Mouse (Mus musculus): Measurements from ENCODE around the gene Zfp511. TPM values are rescaled to one million over a fixed set of nuclear protein-coding genes. Genes with fewer than 3 reads are reported as not detected.

The Zfp511 gene
- polyA plus RNA-seq, 1 experiment from 2014 or later = 28.8 TPM

GRCm38 (mm10) chr7:140047811-140048311, 11.7 kb downstream of the Zfp511 start:
- no peak for ATAC-seq
- H3K27me3 ChIP-seq = peaks cover 30% of the 10 kb centered on the region
- no peak for TF ChIP-seq CTCF (IDR thresholded peaks at IDR 0.05)
- CTCF ChIA-PET = no interaction called here
- in situ Hi-C loops (cut with MboI; ENCODE audit: low pct_unique_long_range_greater_than_20kb) = no loop called here
- POLR2A ChIA-PET = no interaction called here
- DNase-seq (ENCODE audit: low read depth, low spot score) = no peak

- CTCF ChIA-PET = no interaction called here
- peaks cover 32% of the 10 kb centered on the region for H3K27me3 ChIP-seq
- ATAC-seq (no peak), DNase-seq (ENCODE audit: low read depth, low spot score) (no peak)
- TF ChIP-seq CTCF (IDR thresholded peaks at IDR 0.05) = no peak
- in situ Hi-C loops (cut with MboI; ENCODE audit: low pct_unique_long_range_greater_than_20kb) = no loop called here
- POLR2A ChIA-PET = no interaction called here
Observed at GRCm38 (mm10) chr7:140048361-140049114, 12.3 kb downstream of the Zfp511 start, which contains the start of gene Msx3. Msx3 (minus strand) TSS chr7:140049089.

- ChIA-PET CTCF (no interaction called here), POLR2A (no interaction called here)
Observed at GRCm38 (mm10) chr7:140049115-140049689, 13.0 kb downstream of the Zfp511 start.

GRCm38 (mm10) chr7:140054124-140054523, 17.9 kb downstream of the Zfp511 start:
- POLR2A ChIA-PET = no interaction called here
- ATAC-seq (no peak), DNase-seq (ENCODE audit: low read depth, low spot score) (no peak)
- CTCF ChIA-PET = no interaction called here
- peaks cover 18% of the 10 kb centered on the region for H3K27me3 ChIP-seq
- in situ Hi-C loops (cut with MboI; ENCODE audit: low pct_unique_long_range_greater_than_20kb) = no loop called here
- no peak for TF ChIP-seq CTCF (IDR thresholded peaks at IDR 0.05)

More at GRCm38 (mm10) chr7:140049115-140049689, 13.0 kb downstream of the Zfp511 start:
- DNase-seq (ENCODE audit: low read depth, low spot score) (no peak), ATAC-seq (peak; percentile 29)
- no peak for TF ChIP-seq CTCF (IDR thresholded peaks at IDR 0.05)
- H3K27me3 ChIP-seq = peaks cover 33% of the 10 kb centered on the region
- in situ Hi-C loops (cut with MboI; ENCODE audit: low pct_unique_long_range_greater_than_20kb) = no loop called here

GRCm38 (mm10) chr7:140057413-140058407, 21.5 kb downstream of the Zfp511 start:
- CTCF ChIA-PET = interaction anchor here (0.8 kb wide), 1 partner anchor 63 kb away, joined by 3 read pairs; no protein-coding TSS in a partner anchor
- no peak for DNase-seq (ENCODE audit: low read depth, low spot score)
- in situ Hi-C loops (cut with MboI; ENCODE audit: low pct_unique_long_range_greater_than_20kb) = no loop called here
- TF ChIP-seq CTCF (IDR thresholded peaks at IDR 0.05) = no peak
- POLR2A ChIA-PET = no interaction called here
- ATAC-seq = peak; percentile 57
- peaks cover 10% of the 10 kb centered on the region for H3K27me3 ChIP-seq

GRCm38 (mm10) chr7:140058528-140058927, 22.3 kb downstream of the Zfp511 start:
- no peak for DNase-seq (ENCODE audit: low read depth, low spot score)
- ChIA-PET CTCF (interaction anchor here (0.8 kb wide), 1 partner anchor 64 kb away, joined by 3 read pairs; no protein-coding TSS in a partner anchor), POLR2A (no interaction called here)
- TF ChIP-seq CTCF (IDR thresholded peaks at IDR 0.05) = no peak
- in situ Hi-C loops (cut with MboI; ENCODE audit: low pct_unique_long_range_greater_than_20kb) = no loop called here
- ATAC-seq = no peak
- H3K27me3 ChIP-seq = peaks cover 9% of the 10 kb centered on the region

GRCm38 (mm10) chr7:140059601-140060000, 23.4 kb downstream of the Zfp511 start:
- in situ Hi-C loops (cut with MboI; ENCODE audit: low pct_unique_long_range_greater_than_20kb) = no loop called here
- peaks cover 12% of the 10 kb centered on the region for H3K27me3 ChIP-seq
- ATAC-seq (no peak), DNase-seq (ENCODE audit: low read depth, low spot score) (no peak)
- POLR2A ChIA-PET = no interaction called here
- no peak for TF ChIP-seq CTCF (IDR thresholded peaks at IDR 0.05)
- CTCF ChIA-PET = no interaction called here

- ATAC-seq = no peak
- no peak for DNase-seq (ENCODE audit: low read depth, low spot score)
- no peak for TF ChIP-seq CTCF (IDR thresholded peaks at IDR 0.05)
- in situ Hi-C loops (cut with MboI; ENCODE audit: low pct_unique_long_range_greater_than_20kb) = loop anchor here (10.0 kb wide), 1 partner anchor 416 kb away; no protein-coding TSS in a partner anchor
- POLR2A ChIA-PET = no interaction called here
- CTCF ChIA-PET = no interaction called here
- H3K27me3 ChIP-seq = peaks cover 12% of the 10 kb centered on the region
Observed at GRCm38 (mm10) chr7:140060936-140061831, 25.0 kb downstream of the Zfp511 start.

- in situ Hi-C loops (cut with MboI; ENCODE audit: low pct_unique_long_range_greater_than_20kb) = loop anchor here (10.0 kb wide), 1 partner anchor 417 kb away; no protein-coding TSS in a partner anchor
- CTCF ChIA-PET = interaction anchor here (1.1 kb wide), 1 partner anchor 92 kb away, joined by 7 read pairs; no protein-coding TSS in a partner anchor
- DNase-seq (ENCODE audit: low read depth, low spot score) = no peak
- H3K27me3 ChIP-seq = peaks cover 12% of the 10 kb centered on the region
- no peak for TF ChIP-seq CTCF (IDR thresholded peaks at IDR 0.05)
- no peak for ATAC-seq
- POLR2A ChIA-PET = no interaction called here
Observed at GRCm38 (mm10) chr7:140061832-140062130, 25.6 kb downstream of the Zfp511 start.
